Mouse (Mus musculus) c-Kit-positive CD71-positive TER-119-negative erythroid progenitor cells, embryonic 14.5 days (primary cell): ENCODE data around the gene Slc25a35.
A peak's percentile ranks its signal among the peaks of the same experiment; 100 is the strongest.
"Not testable (repeated sequence)": the region's sequence is repeated elsewhere in the genome, so short reads cannot be mapped to it uniquely, and the experiment has no call there.

Source experiments
- DNase-seq: peaks from one replicate; pipeline ENCODE4 v3.0.0-alpha.2; 2013; ENCODE audit warnings: low read depth

Slc25a35 gene

DNA sequence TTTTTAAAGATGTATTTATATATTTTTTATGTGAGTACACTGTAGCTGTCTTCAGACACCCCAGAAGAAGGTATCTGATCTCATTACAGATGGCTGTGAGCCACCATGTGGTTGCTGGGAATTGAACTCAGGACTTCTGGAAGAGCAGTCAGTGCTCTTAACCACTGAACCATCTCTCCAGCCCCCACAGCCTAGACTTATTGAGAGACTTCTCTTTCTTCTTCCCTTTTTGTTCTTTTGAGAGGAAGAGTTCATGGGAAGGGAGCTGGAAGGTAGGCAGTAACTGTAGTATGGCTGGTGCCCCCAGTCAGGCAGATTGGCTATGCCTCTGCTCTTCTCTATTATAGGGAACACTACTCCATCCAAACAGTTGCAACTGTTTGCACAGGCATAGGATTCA lies 38.6 kb downstream of the Slc25a35 start:
- DNase-seq = not testable (repeated sequence)

DNA sequence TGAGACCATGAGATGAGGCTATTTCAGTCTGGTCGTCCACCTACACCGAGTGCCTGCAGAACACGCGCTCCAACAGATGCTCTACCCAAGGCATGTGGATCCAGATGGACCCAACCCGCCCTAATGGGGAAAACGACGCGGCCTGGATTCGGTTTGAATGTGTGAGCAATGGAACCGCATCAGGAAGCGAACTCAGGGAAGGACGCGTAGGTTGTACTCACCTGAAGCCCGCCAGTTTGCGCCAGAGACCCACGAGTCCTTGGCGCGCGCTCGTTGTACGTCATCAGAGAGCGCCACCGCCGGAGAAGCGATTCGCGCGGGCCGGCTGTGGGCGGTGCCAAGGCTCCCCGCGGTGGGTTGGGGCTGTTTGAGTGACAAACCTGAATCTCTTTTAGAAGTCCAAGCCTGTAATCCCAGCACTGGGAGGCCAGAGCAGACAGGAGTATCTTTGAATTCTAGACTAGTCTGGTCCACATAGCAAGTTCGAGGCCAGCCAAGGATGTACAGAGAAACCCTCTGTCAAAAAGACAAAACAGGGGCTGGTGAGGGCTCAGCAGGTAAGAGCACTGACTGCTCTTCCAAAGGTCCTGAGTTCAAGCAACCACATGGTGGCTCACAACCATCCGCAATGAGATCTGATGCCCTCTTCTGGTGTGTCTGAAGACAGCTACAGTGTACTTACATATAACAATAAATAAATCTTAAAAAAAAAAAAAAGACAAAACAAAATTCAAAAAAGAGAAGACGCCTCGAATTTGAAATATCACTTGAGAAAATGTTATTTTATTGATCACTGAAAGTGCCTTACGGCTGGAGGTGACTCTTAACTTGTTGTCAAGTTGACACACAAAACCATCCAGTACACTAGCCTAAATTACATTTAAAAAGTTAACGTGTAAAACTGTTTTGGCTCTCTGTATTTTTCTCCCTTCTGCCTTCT lies 40.5 kb downstream of the Slc25a35 start, which contains the start of gene Pfas:
Gene Pfas, minus strand, starts transcription at position 279 of the 940 bp plus-strand sequence.
- peak; percentile 94 for DNase-seq

DNA sequence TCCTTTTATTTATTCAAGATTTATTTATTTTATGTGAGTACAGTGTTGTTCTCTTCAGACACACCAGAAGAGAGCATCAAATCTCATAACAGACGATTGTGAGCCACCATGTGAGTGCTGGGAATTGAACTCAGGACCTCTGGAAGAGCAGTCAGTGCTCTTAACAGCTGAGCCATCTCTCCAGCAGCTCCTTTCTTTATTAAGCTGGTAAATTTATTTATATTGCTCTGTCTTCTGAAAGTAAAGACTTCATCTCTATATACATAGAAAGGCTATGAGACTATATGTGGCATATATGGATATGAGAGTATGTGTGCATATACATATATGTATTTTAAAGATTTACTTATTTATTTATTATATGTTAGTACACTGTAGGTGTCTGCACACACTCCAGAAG lies 41.6 kb downstream of the Slc25a35 start:
- no peak for DNase-seq

- no peak for DNase-seq
Observed at GRCm38 (mm10) chr11:69010400-69011323, 42.7 kb downstream of the Slc25a35 start.

DNA sequence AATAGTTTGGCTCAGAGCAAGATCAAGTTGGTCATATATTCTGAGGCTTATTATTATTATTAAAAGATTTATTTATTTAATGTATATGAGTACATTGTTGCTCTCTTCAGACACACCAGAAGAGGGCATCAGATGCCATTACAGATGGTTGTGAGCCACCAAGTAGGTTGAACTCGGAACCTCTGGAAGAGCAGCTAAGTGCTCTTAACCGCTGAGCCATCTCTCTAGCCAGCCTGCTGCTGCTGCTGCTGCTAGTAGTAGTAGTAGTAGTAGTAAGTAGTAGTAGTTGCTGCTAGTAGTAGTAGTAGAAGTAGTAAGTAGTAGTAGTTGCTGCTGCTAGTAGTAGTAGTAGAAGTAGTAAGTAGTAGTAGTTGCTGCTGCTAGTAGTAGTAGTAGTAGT lies 43.5 kb downstream of the Slc25a35 start:
- DNase-seq = not testable (repeated sequence)

DNA sequence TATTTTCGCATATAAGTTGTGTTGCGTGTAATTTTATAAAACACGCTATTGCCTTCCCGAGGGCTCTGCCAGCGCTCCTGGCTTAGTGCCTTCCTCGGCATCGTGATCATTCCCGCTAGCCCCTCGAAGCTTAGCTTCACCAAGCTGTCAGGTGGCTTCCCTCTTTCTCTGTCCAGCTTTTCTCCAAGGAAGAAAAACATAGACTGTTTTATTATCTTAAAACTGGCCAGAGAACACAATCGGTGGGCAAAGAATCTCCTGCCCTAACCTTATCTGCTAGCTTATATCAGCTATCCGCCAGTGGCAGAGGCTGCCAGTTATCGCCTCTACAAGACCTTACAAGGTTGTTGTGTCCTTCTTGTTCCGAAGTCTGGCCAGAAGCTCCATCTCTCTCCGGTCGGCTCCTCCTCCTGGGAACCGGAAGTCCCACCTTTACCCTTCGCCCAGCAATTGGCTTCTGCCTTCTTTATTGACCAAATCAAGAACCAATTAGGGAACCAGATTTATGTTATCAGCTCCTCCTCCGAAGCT lies 44.2 kb downstream of the Slc25a35 start:
- DNase-seq = peak; percentile 91

GRCm38 (mm10) chr11:69015644-69016441 lies 47.9 kb downstream of the Slc25a35 start, which contains the start of gene Ctc1:
Gene Ctc1 (plus strand): TSS chr11:69015911.
- peak; percentile 92 for DNase-seq

DNA sequence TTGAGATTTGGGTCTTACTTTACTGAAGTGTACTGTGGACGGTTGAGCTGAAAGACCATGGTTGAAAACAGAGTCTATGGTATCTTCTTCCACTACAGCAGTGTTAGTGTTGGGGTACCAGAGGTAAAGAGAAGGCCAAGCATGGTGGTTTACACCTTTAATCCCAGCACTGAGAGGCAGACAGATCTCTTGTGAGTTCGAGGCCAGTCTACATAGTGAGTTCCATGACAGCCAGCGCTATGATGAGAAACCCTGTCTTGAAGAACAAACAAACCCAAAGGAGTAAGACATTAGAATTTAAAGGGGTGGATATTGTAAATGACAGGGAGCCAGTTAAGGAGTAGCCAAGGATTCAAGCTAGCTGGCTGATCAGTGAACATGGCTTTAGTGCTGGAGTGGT lies 48.8 kb downstream of the Slc25a35 start:
- no peak for DNase-seq

GRCm38 (mm10) chr11:69020691-69021090 lies 52.8 kb downstream of the Slc25a35 start:
- no peak for DNase-seq
